Mouse (Mus musculus) stomach, embryonic 16.5 days (tissue): Measurements from ENCODE around the gene Cdyl2. TPM values are rescaled to one million over a fixed set of nuclear protein-coding genes. Genes with fewer than 3 reads are reported as not detected.

Experiments used
- ATAC-seq: fragments of 200-750 bp; cut with Nextera tagmentation; 2 replicates; pipeline ENCODE4 v1.8.0; 2017; ENCODE audit warnings: moderate number of reproducible peaks, moderate TSS enrichment; ENCODE audit not compliant: insufficient read depth, low FRiP score
- H3K27ac ChIP-seq: fragments of 300-500 bp; sonication (generic); 2 replicates; pipeline ENCODE4 v1.5.1; 2014; ENCODE audit warnings: low read length
- H3K27me3 ChIP-seq: fragments of 300-500 bp; sonication (generic); 2 replicates; pipeline ENCODE4 v1.6.1; 2014; ENCODE audit warnings: low read length, control low read depth, mixed read lengths; ENCODE audit not compliant: control insufficient read depth, insufficient read depth
- H3K36me3 ChIP-seq: fragments of 300-500 bp; sonication (generic); 2 replicates; pipeline ENCODE4 v1.6.1; 2014; ENCODE audit warnings: low read length; ENCODE audit not compliant: control insufficient read depth, insufficient read depth
- H3K4me1 ChIP-seq: fragments of 300-500 bp; sonication (generic); 2 replicates; pipeline ENCODE4 v1.6.1; 2014; ENCODE audit warnings: low read length, control low read depth, mixed read lengths; ENCODE audit not compliant: control insufficient read depth, insufficient read depth
- H3K4me2 ChIP-seq: fragments of 300-500 bp; sonication (generic); 2 replicates; pipeline ENCODE4 v1.6.1; 2014; ENCODE audit warnings: low read depth, low read length, mixed read lengths
- H3K4me3 ChIP-seq: fragments of 300-500 bp; sonication (generic); replicated peaks from 2 replicates; pipeline ENCODE4 v1.5.1; 2014; ENCODE audit warnings: mild to moderate bottlenecking, low read length
- H3K9ac ChIP-seq: fragments of 300-500 bp; sonication (generic); 2 replicates; pipeline ENCODE4 v1.6.1; 2014; ENCODE audit warnings: low read length
- H3K9me3 ChIP-seq: fragments of 300-500 bp; sonication (generic); replicated peaks from 2 replicates; pipeline ENCODE4 v1.6.1; 2016; ENCODE audit warnings: low read length, control low read depth; ENCODE audit not compliant: control insufficient read depth
- WGBS: fragments of 180-500 bp; shearing (Covaris S2); extraction: QIAGEN DNeasy Blood & Tissue Kit; methylation state at CpG from one replicate; pipeline ENCODE4 v1.1.7; 2014; 5-methylcytosine and 5-hydroxymethylcytosine counted together
- polyA plus RNA-seq: library from polyadenylated mRNA; unstranded; fragments of >200 nt; fragmentation: Nextera tagmentation; extraction: Ambion mirVana; gene quantifications from 2 replicates; pipeline ENCODE4 v1.2.1, GENCODE M21; 2015

Gene Cdyl2
- polyA plus RNA-seq, 1 experiment from 2014 or later, result 4.4 TPM

GRCm38 (mm10) chr8:116735306-116735705, 2.5 kb upstream of the Cdyl2 start:
- H3K27me3 ChIP-seq, result no peaks in the 10 kb centered on the region; the same call in 1 of the 2 replicates
- 57% methylated on average over 5 of the region's 5 CpGs for WGBS
- no peak for ATAC-seq

GRCm38 (mm10) chr8:116734176-116734575, 1.4 kb upstream of the Cdyl2 start:
- H3K27me3 ChIP-seq, result no peaks in the 10 kb centered on the region; the same call in 1 of the 2 replicates

More at GRCm38 (mm10) chr8:116735306-116735705, 2.5 kb upstream of the Cdyl2 start:
- no peak overlapping the region for H3K27ac ChIP-seq
- H3K9me3 ChIP-seq, result no peaks in the 10 kb centered on the region
- H3K4me3 ChIP-seq, result no peak overlapping the region
- H3K36me3 ChIP-seq, result no peaks in the 10 kb centered on the region
- no peak overlapping the region for H3K4me2 ChIP-seq
- no peak overlapping the region for H3K9ac ChIP-seq
- peaks cover 6% of the 10 kb centered on the region for H3K4me1 ChIP-seq

GRCm38 (mm10) chr8:116733648-116734014, 840 bp upstream of the Cdyl2 start:
- H3K9ac ChIP-seq, result peak overlapping the region; percentile 90
- no peaks in the 10 kb centered on the region; the same call in 1 of the 2 replicates for H3K27me3 ChIP-seq
- H3K27ac ChIP-seq, result no peak overlapping the region
- H3K9me3 ChIP-seq, result no peaks in the 10 kb centered on the region; the same call in 1 of the 2 replicates
- no peak for ATAC-seq
- peaks cover 6% of the 10 kb centered on the region for H3K4me1 ChIP-seq
- H3K4me2 ChIP-seq, result peak overlapping the region; percentile 68
- H3K4me3 ChIP-seq, result peak overlapping the region; percentile 86
- WGBS, result 33% methylated on average over 3 of the region's 3 CpGs
- no peaks in the 10 kb centered on the region for H3K36me3 ChIP-seq

More at GRCm38 (mm10) chr8:116734176-116734575, 1.4 kb upstream of the Cdyl2 start:
- H3K4me2 ChIP-seq, result no peak overlapping the region
- no peak for ATAC-seq
- H3K27ac ChIP-seq, result no peak overlapping the region
- peaks cover 6% of the 10 kb centered on the region for H3K4me1 ChIP-seq
- no peaks in the 10 kb centered on the region for H3K36me3 ChIP-seq
- no peaks in the 10 kb centered on the region for H3K9me3 ChIP-seq
- H3K4me3 ChIP-seq, result no peak overlapping the region
- WGBS, result 56% methylated on average over 9 of the region's 9 CpGs
- H3K9ac ChIP-seq, result no peak overlapping the region

- ATAC-seq, result peak; percentile 70
- Histone ChIP-seq H3K4me3 (peak overlapping the region; percentile 86), H3K27ac (peak overlapping the region; percentile 78), H3K9me3 (no peaks in the 10 kb centered on the region; the same call in 1 of the 2 replicates), H3K9ac (peak overlapping the region; percentile 90), H3K27me3 (no peaks in the 10 kb centered on the region; the same call in 1 of the 2 replicates), H3K4me1 (peaks cover 6% of the 10 kb centered on the region), H3K4me2 (peak overlapping the region; percentile 68), H3K36me3 (no peaks in the 10 kb centered on the region)
- under 1% methylated on average over 43 of the region's 46 CpGs for WGBS
Observed at GRCm38 (mm10) chr8:116731976-116732683, 661 bp downstream of the Cdyl2 start.

- no peak for ATAC-seq
- Histone ChIP-seq H3K4me2 (no peak overlapping the region), H3K9ac (no peak overlapping the region), H3K9me3 (peaks cover 5% of the 10 kb centered on the region; the same call in 1 of the 2 replicates), H3K4me3 (no peak overlapping the region), H3K27ac (no peak overlapping the region), H3K4me1 (no peaks in the 10 kb centered on the region), H3K36me3 (no peaks in the 10 kb centered on the region), H3K27me3 (no peaks in the 10 kb centered on the region)
- 82% methylated on average over 2 of the region's 2 CpGs for WGBS
Observed at GRCm38 (mm10) chr8:116721451-116721850, 11.3 kb downstream of the Cdyl2 start.

GRCm38 (mm10) chr8:116707496-116707895, 25.3 kb downstream of the Cdyl2 start:
- no peak for ATAC-seq
- WGBS, result 68% methylated on average over 3 of the region's 3 CpGs
- no peak overlapping the region for H3K4me3 ChIP-seq

GRCm38 (mm10) chr8:116702501-116702900, 30.3 kb downstream of the Cdyl2 start:
- Histone ChIP-seq H3K4me2 (no peak overlapping the region), H3K4me3 (no peak overlapping the region), H3K4me1 (no peaks in the 10 kb centered on the region), H3K27ac (no peak overlapping the region), H3K9me3 (no peaks in the 10 kb centered on the region), H3K36me3 (no peaks in the 10 kb centered on the region), H3K9ac (no peak overlapping the region), H3K27me3 (no peaks in the 10 kb centered on the region)
- WGBS, result 83% methylated on average over 6 of the region's 6 CpGs
- ATAC-seq, result no peak

More at GRCm38 (mm10) chr8:116707496-116707895, 25.3 kb downstream of the Cdyl2 start:
- Histone ChIP-seq H3K9me3 (peaks cover 4% of the 10 kb centered on the region; the same call in 1 of the 2 replicates), H3K9ac (no peak overlapping the region), H3K27me3 (no peaks in the 10 kb centered on the region), H3K27ac (no peak overlapping the region), H3K4me1 (no peaks in the 10 kb centered on the region), H3K36me3 (peaks cover 2% of the 10 kb centered on the region; the same call in 1 of the 2 replicates), H3K4me2 (no peak overlapping the region)

- Histone ChIP-seq H3K4me3 (no peak overlapping the region), H3K36me3 (no peaks in the 10 kb centered on the region), H3K9me3 (no peaks in the 10 kb centered on the region), H3K4me1 (no peaks in the 10 kb centered on the region), H3K27me3 (no peaks in the 10 kb centered on the region), H3K4me2 (no peak overlapping the region), H3K9ac (no peak overlapping the region), H3K27ac (no peak overlapping the region)
- no peak for ATAC-seq
- 74% methylated on average over 15 of the region's 15 CpGs for WGBS
Observed at GRCm38 (mm10) chr8:116692931-116693330, 39.9 kb downstream of the Cdyl2 start.

- WGBS, result 76% methylated on average over 3 of the region's 3 CpGs
Observed at GRCm38 (mm10) chr8:116689741-116690140, 43.0 kb downstream of the Cdyl2 start.

More at GRCm38 (mm10) chr8:116689741-116690140, 43.0 kb downstream of the Cdyl2 start:
- Histone ChIP-seq H3K27ac (no peak overlapping the region), H3K36me3 (no peaks in the 10 kb centered on the region), H3K9me3 (no peaks in the 10 kb centered on the region), H3K27me3 (no peaks in the 10 kb centered on the region), H3K9ac (no peak overlapping the region), H3K4me2 (no peak overlapping the region), H3K4me1 (no peaks in the 10 kb centered on the region), H3K4me3 (no peak overlapping the region)
- ATAC-seq, result no peak
